Mouse (Mus musculus) G1E (cell line): ENCODE results near the gene Il17rd.

Source experiments
- CTCF ChIP-seq: IDR thresholded peaks from 2 replicates; pipeline ENCODE4 v1.5.1; 2012; ENCODE audit warnings: low read depth, low read length, inconsistent platforms, mixed read lengths
- GATA1 ChIP-seq: IDR thresholded peaks from 2 replicates; pipeline ENCODE4 v1.6.1; 2012; ENCODE audit warnings: borderline replicate concordance, low read length, inconsistent platforms, mixed read lengths
- GATA2 ChIP-seq: IDR thresholded peaks from 2 replicates; pipeline ENCODE4 v1.6.1; 2012; ENCODE audit warnings: low read depth, low read length, inconsistent platforms, borderline replicate concordance
- POLR2AphosphoS5 ChIP-seq: IDR thresholded peaks from 2 replicates; pipeline ENCODE4 v1.6.1; 2012; ENCODE audit warnings: low read depth, low read length, inconsistent platforms; ENCODE audit not compliant: insufficient replicate concordance
- TAL1 ChIP-seq: conservative IDR thresholded peaks from 2 replicates; pipeline ENCODE4 v1.6.1; 2012; ENCODE audit warnings: low read depth, low read length, inconsistent platforms, mixed read lengths

GRCm38 (mm10) chr14:27145171-27146045 lies 106.7 kb downstream of the Il17rd start:
- TF ChIP-seq POLR2AphosphoS5 = no peak
- no peak for TF ChIP-seq CTCF
- TF ChIP-seq GATA1 = no peak
- TF ChIP-seq TAL1 = no peak
- no peak for TF ChIP-seq GATA2
